In the genomic region with DNA sequence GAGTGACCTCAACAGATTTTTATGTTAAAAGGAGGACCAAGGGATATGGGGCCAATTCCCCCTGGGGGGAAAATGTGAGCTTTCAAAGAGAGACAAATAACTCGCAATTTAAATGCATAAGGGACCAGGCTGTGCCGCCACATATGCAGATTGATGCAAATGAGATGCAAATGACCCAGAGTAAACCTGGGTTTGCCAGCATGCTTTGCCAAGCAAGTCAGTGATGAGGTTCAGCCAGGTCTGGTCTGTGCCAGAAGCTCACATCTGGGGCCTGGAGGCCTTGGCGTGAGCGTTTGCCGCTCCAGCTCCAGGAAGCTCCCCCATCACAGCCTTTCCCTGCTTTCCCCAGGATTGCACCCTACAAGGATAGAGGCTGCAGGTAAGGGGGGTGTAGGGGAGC, we compare ENCODE assay signal across 13 mouse cellular contexts.
DNase-seq lines count a peak whose midpoint lies in the region; ATAC-seq and TF ChIP-seq lines count a peak whose summit lies in the region.
"Had no signal": no experiment of that assay in that cellular context is flagged by ENCODE, and none has a peak within 500 bp of the region (broad histone marks: within the 10 kb centered on the region; RNA-seq: fewer than 3 reads in every experiment).

No protein-coding gene starts in this region.

- H3K27ac ChIP-seq in kidney, adult 2 months (ENCODE audit: insufficient read depth, low read depth, low read length) = no peak overlapping the region
- peak overlapping the region; percentile 40; the same call in 1 of the 2 replicates for H3K27ac ChIP-seq in forebrain, postnatal 0 days (ENCODE audit: low read depth, low read length)
- H3K27ac ChIP-seq in limb, embryonic 10.5 days = 0 out of 2 replicates have a peak overlapping the region, but pooled peaks have one; percentile 59
- H3K27ac ChIP-seq: embryonic facial prominence, embryonic 13.5 days had no signal

- TF ChIP-seq CTCF in kidney, adult 2 months (conservative IDR thresholded peaks at IDR 0.05; ENCODE audit: insufficient read depth, insufficient read length, low read depth, low read length) = no peak
- no peak for TF ChIP-seq CTCF in brain, embryonic 14.5 days (IDR thresholded peaks at IDR 0.05; ENCODE audit: borderline replicate concordance, extremely low read depth, insufficient read depth, insufficient read length)
- no peak for TF ChIP-seq CTCF in forebrain, postnatal 0 days (IDR thresholded peaks at IDR 0.05; ENCODE audit: low read depth)

- no peaks in the 10 kb centered on the region for H3K36me3 ChIP-seq in kidney, adult 2 months (ENCODE audit: control insufficient read depth, insufficient read depth, low read length)
- no peaks in the 10 kb centered on the region for H3K36me3 ChIP-seq in forebrain, postnatal 0 days (ENCODE audit: insufficient read depth)
- H3K36me3 ChIP-seq in limb, embryonic 10.5 days = no peaks in the 10 kb centered on the region
- H3K36me3 ChIP-seq: embryonic facial prominence, embryonic 13.5 days had no signal

- no peak overlapping the region for H3K4me3 ChIP-seq in kidney, adult 2 months (ENCODE audit: insufficient read depth, low read depth, low read length)
- H3K4me3 ChIP-seq in forebrain, postnatal 0 days (ENCODE audit: low read depth, low read length) = no peak overlapping the region
- H3K4me3 ChIP-seq in limb, embryonic 10.5 days = no peak overlapping the region
- H3K4me3 ChIP-seq: embryonic facial prominence, embryonic 13.5 days had no signal

- intact Hi-C loops in heart, postnatal 10 days (cut with DNase I) = no loop called here

- TF ChIP-seq POLR2A in kidney, adult 2 months (IDR thresholded peaks at IDR 0.05; ENCODE audit: low read depth, low read length) = no peak
- TF ChIP-seq POLR2A in brain, embryonic 14.5 days (IDR thresholded peaks at IDR 0.05; ENCODE audit: borderline replicate concordance, extremely low read depth, insufficient read depth, insufficient read length, poor library complexity, severe bottlenecking) = no peak

- H3K27me3 ChIP-seq in kidney, adult 2 months (replicated peaks; ENCODE audit: control insufficient read depth, insufficient read depth, low read length) = no peaks in the 10 kb centered on the region
- no peaks in the 10 kb centered on the region for H3K27me3 ChIP-seq in forebrain, postnatal 0 days (ENCODE audit: insufficient read depth, low read length)
- no peaks in the 10 kb centered on the region for H3K27me3 ChIP-seq in limb, embryonic 10.5 days (ENCODE audit: low read depth, poor library complexity, severe bottlenecking)
- H3K27me3 ChIP-seq: embryonic facial prominence, embryonic 13.5 days had no signal

- H3K4me1 ChIP-seq in kidney, adult 2 months (ENCODE audit: control insufficient read depth, insufficient read depth, low read length) = peaks cover 9% of the 10 kb centered on the region
- peaks cover 16% of the 10 kb centered on the region for H3K4me1 ChIP-seq in forebrain, postnatal 0 days (ENCODE audit: insufficient read depth)
- peaks cover 16% of the 10 kb centered on the region for H3K4me1 ChIP-seq in limb, embryonic 10.5 days

- H3K9ac ChIP-seq in forebrain, postnatal 0 days = 0 out of 2 replicates have a peak overlapping the region, but pooled peaks have one; percentile 18
- H3K9ac ChIP-seq: embryonic facial prominence, embryonic 13.5 days had no signal

- DNase-seq in kidney, adult 2 months = peak; percentile 74
- no peak for DNase-seq in kidney, postnatal 14 days
- DNase-seq in brain, embryonic 14.5 days (ENCODE audit: low read depth) = peak; percentile 96
- DNase-seq in forebrain, postnatal 0 days = peak; percentile 78
- no peak for DNase-seq in limb, embryonic 10.5 days (ENCODE audit: low spot score)
- DNase-seq in adrenal gland, postnatal 4 days (ENCODE audit: low spot score in 2 of 2) = no peak
- DNase-seq in heart, postnatal 10 days = no peak
- DNase-seq: gastrocnemius, postnatal 10 days; heart, postnatal 14 days; lung, postnatal 14 days; thymus, adult 18-20 months had no signal

- ATAC-seq in forebrain, postnatal 0 days = peak; percentile 87
- ATAC-seq in activated CD4-positive, CD25-positive, alpha-beta regulatory T cell, adult 4 months = no peak

- WGBS in kidney, adult 2 months = 63% methylated on average over 5 of the region's 5 CpGs
- 16% methylated on average over 5 of the region's 5 CpGs for WGBS in forebrain, postnatal 0 days
- WGBS in limb, embryonic 10.5 days = 68% methylated on average over 5 of the region's 5 CpGs

- H3K4me2 ChIP-seq in forebrain, postnatal 0 days (ENCODE audit: low read depth) = no peak overlapping the region
- H3K4me2 ChIP-seq: embryonic facial prominence, embryonic 13.5 days had no signal

- H3K9me3 ChIP-seq in forebrain, postnatal 0 days (ENCODE audit: low read length) = no peaks in the 10 kb centered on the region
- H3K9me3 ChIP-seq in limb, embryonic 10.5 days (replicated peaks) = no peaks in the 10 kb centered on the region
- H3K9me3 ChIP-seq: embryonic facial prominence, embryonic 13.5 days had no signal

Comparison
In these comparisons a context has a peak if more than half of its experiments do, and no peak if none do; other contexts are left out.
1. DNase-seq: peak in kidney, adult 2 months (single experiment), brain, embryonic 14.5 days (single experiment) and forebrain, postnatal 0 days (single experiment); none in kidney, postnatal 14 days (single experiment), limb, embryonic 10.5 days (single experiment), adrenal gland, postnatal 4 days (0 of 2) and heart, postnatal 10 days (0 of 2).